ENCODE assay signal across 25 mouse cellular contexts in the genomic region with DNA sequence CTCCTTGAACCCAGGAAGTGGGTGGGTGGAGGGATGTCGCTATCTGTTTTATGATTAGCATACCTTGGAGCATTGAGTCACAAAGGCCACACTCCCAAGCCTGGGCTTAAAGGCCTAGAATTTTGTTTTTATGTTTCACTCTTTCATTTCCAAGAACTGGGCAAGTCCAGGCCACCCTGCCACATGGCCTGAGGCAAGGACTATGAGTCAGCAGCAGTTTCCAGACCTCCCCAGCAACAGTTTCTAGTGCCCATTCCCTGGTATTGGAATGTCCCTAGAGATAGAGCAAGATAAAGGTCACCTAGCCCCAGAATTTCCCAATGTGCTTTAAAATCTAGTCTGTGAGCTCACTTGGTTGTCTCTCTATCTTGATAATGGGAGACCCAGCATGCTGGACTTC.
DNase-seq lines count a peak whose midpoint lies in the region; ATAC-seq lines count a peak whose summit lies in the region.
"Had no signal": no experiment of that assay in that cellular context is flagged by ENCODE, and none has a peak within 500 bp of the region (broad histone marks: within the 10 kb centered on the region; RNA-seq: fewer than 3 reads in every experiment).

No protein-coding gene starts in this region.

- 95% methylated on average over 1 of the region's 1 CpGs for WGBS in intestine, embryonic 15.5 days

- no peak overlapping the region for H3K4me3 ChIP-seq in intestine, embryonic 15.5 days (replicated peaks)
- H3K4me3 ChIP-seq: embryonic facial prominence, embryonic 15.5 days; forebrain, embryonic 13.5 days; heart, embryonic 10.5 days; hindbrain, embryonic 12.5 days had no signal

- H3K27ac ChIP-seq in intestine, embryonic 15.5 days: no peak overlapping the region
- H3K27ac ChIP-seq: embryonic facial prominence, embryonic 15.5 days; forebrain, embryonic 13.5 days; heart, embryonic 10.5 days; hindbrain, embryonic 12.5 days; hindbrain, postnatal 0 days had no signal

- peak; percentile 14 for DNase-seq in adrenal gland, adult 2 months
- no peak for DNase-seq in adrenal gland, adult 8-10 months
- peak; percentile 48 for DNase-seq in Muller cell, postnatal 12 days (ENCODE audit: inconsistent ontology term)
- DNase-seq in adipocyte (ENCODE audit: low spot score): peak; percentile 9
- DNase-seq in lung, adult 18-20 months: no peak
- DNase-seq in frontal cortex, postnatal 25 days (ENCODE audit: low spot score in 2 of 2): no peak
- no peak for DNase-seq in lung, postnatal 14 days
- DNase-seq: adrenal gland, postnatal 10 days; cerebellum, adult 11 months; cerebellum, adult 8-10 months; cerebellum, postnatal 14 days; embryo, embryonic 11 days; forebrain, postnatal 0 days; gastrocnemius, postnatal 36 days; heart, adult 18-20 months; heart, postnatal 10 days; heart, postnatal 4 days; kidney, adult 18-20 months had no signal

- H3K36me3 ChIP-seq in intestine, embryonic 15.5 days: no peaks in the 10 kb centered on the region
- H3K36me3 ChIP-seq: embryonic facial prominence, embryonic 15.5 days; heart, embryonic 10.5 days; hindbrain, embryonic 12.5 days had no signal

- no peaks in the 10 kb centered on the region for H3K4me1 ChIP-seq in intestine, embryonic 15.5 days (replicated peaks)
- H3K4me1 ChIP-seq: embryonic facial prominence, embryonic 15.5 days; heart, embryonic 10.5 days had no signal

- no peaks in the 10 kb centered on the region for H3K27me3 ChIP-seq in intestine, embryonic 15.5 days (replicated peaks)
- H3K27me3 ChIP-seq: embryonic facial prominence, embryonic 15.5 days; hindbrain, embryonic 12.5 days had no signal

- no peaks in the 10 kb centered on the region for H3K9me3 ChIP-seq in intestine, embryonic 15.5 days
- H3K9me3 ChIP-seq: embryonic facial prominence, embryonic 15.5 days; forebrain, embryonic 13.5 days; heart, embryonic 10.5 days; hindbrain, embryonic 12.5 days had no signal

- H3K9ac ChIP-seq in intestine, embryonic 15.5 days: no peak overlapping the region
- H3K9ac ChIP-seq: embryonic facial prominence, embryonic 15.5 days; forebrain, embryonic 13.5 days; forebrain, postnatal 0 days; hindbrain, embryonic 12.5 days had no signal

- no peak for ATAC-seq in intestine, embryonic 15.5 days
- ATAC-seq: activated CD4-positive, CD25-positive, alpha-beta regulatory T cell, adult 4 months; forebrain, embryonic 13.5 days; forebrain, postnatal 0 days; hindbrain, postnatal 0 days had no signal

- H3K4me2 ChIP-seq in intestine, embryonic 15.5 days (replicated peaks): no peak overlapping the region
- H3K4me2 ChIP-seq: embryonic facial prominence, embryonic 15.5 days; forebrain, embryonic 13.5 days; hindbrain, embryonic 12.5 days had no signal

Comparison
In these comparisons a context has a peak if more than half of its experiments do, and no peak if none do; other contexts are left out.
1. DNase-seq: peak in adrenal gland, adult 2 months (single experiment), Muller cell, postnatal 12 days (single experiment) and adipocyte (single experiment); none in adrenal gland, adult 8-10 months (single experiment), lung, adult 18-20 months (0 of 2), frontal cortex, postnatal 25 days (0 of 2) and lung, postnatal 14 days (single experiment).